Mouse (Mus musculus): Measurements from ENCODE around the gene Tmem203.

Gene Tmem203

GRCm38 (mm10) chr2:25292054-25292544 lies 36.9 kb downstream of the Tmem203 start:
- DNase-seq: no peak

DNA sequence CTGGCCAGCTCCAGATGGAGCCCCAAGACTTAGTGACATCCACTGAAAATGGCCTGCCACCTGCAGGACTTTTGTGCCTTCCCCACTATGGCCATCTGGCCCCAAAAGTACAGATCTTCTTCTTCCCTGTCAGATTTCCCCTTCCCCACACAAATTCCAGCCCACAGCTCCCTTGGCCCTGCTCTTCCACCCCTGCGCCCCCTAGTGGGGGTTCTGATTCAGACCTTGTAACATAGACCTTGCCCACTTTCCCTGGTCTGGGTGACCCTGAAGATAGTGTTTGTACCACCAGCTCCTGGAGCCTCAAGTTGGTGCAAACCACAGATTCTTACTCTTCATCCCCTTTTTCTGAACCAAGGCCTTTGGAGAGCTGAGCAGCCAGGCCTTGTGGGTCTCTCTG lies 37.6 kb downstream of the Tmem203 start:
- DNase-seq: peak in 1 of 2 experiments; percentile 68

GRCm38 (mm10) chr2:25293706-25294105 lies 38.5 kb downstream of the Tmem203 start:
- DNase-seq: no peak

DNA sequence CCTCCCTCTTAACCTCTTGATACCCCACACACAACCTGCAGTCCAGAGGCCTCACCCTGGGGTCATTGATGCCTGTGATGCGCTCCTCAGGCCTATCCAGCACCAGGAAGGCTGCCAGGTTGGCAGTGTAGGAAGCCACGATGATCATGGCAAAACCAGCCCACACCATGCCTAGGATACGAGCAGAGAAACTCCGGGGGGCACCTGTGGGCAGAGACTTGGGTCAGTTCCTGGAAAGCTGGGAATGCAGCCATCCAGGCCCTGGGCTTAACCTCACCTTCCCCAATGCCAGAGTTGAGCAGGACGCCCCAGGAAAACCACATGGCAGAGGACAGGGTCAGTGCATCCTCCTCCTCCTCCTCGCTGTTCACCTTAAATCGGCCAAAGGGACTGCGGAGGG lies 41.9 kb downstream of the Tmem203 start:
- DNase-seq: no peak

GRCm38 (mm10) chr2:25298046-25298445 lies 42.8 kb downstream of the Tmem203 start:
- no peak for DNase-seq

DNA sequence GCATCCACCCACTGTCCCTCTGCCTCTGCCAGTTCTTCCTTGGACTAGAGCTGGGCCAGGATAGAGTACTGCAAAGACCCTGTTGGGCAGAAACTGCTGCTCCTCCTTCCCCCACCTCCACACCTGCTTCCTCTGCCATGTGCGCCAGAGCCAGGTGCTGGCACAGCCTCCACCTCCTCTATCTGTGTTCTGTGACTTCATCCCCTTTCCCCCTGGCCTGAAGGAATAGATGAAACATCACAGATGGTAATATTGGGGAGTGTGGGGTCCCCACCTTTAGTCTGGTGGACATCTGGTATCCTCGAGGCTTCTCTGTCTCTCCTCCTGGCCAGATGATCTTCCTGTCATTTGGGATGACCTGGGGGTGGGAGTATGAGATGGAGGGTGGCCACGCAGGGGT lies 48.2 kb downstream of the Tmem203 start:
- no peak for DNase-seq

DNA sequence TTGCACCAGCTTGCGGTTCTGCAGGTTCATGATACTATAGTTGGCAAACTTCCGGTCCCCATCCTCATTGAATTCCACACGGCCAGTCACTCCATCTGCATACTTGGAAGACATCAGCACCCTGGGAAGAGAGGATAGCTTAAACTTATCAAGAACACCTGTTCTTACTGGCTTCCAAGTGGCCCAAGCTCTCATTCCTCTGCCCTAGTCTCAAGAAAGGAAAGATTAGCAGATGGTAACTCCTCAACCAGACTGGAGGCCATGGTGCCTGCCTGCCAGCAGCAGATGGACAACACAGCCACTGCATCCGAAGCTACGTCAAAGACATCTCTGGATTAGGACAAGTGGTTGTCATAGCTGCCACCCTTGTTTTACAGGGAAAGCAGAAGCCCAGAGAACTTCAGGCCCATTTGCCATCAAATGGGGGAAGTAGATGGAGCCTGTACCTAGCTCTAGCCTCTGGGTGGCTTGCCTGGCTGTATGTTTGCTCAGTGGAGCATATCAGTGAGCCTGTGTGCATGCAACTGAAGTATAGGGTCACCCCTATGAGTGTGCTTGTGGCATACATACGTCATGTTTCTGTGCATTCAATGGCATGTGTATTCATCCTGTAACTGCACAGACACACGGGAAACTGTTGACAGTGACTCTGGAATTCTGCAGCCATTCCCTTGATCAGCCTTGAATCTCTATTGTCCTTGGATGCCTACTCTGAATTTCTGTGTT lies 48.9 kb downstream of the Tmem203 start:
- no peak for DNase-seq

- no peak for DNase-seq
Measured at GRCm38 (mm10) chr2:25304657-25305541, 49.7 kb downstream of the Tmem203 start.
